Mouse (Mus musculus): ENCODE results near the gene Smok2a. TPM values are rescaled to one million over a fixed set of nuclear protein-coding genes. Genes with fewer than 3 reads are reported as not detected.
A peak's percentile ranks its signal among the peaks of the same experiment; 100 is the strongest.
"Not testable (repeated sequence)": the region's sequence is repeated elsewhere in the genome, so short reads cannot be mapped to it uniquely, and the experiment has no call there.

Smok2a gene
- total RNA-seq, 2 experiments from 2014 or later = not detected

- ATAC-seq (replicated peaks; ENCODE audit: poor library complexity, severe bottlenecking) = no peak
Observed at GRCm38 (mm10) chr17:13212136-13212850, 8.7 kb upstream of the Smok2a start.

GRCm38 (mm10) chr17:13214169-13214568, 6.8 kb upstream of the Smok2a start:
- ATAC-seq (replicated peaks; ENCODE audit: poor library complexity, severe bottlenecking) = peak; percentile 72

GRCm38 (mm10) chr17:13215595-13215994, 5.4 kb upstream of the Smok2a start:
- no peak for ATAC-seq (replicated peaks; ENCODE audit: poor library complexity, severe bottlenecking)

GRCm38 (mm10) chr17:13221921-13222320, 933 bp downstream of the Smok2a start:
- not testable (repeated sequence) for ATAC-seq (replicated peaks; ENCODE audit: poor library complexity, severe bottlenecking)

- ATAC-seq (replicated peaks; ENCODE audit: poor library complexity, severe bottlenecking) = not testable (repeated sequence)
Observed at GRCm38 (mm10) chr17:13229957-13230356, 9.0 kb downstream of the Smok2a start, which contains the start of gene Smok2b. Gene Smok2b (plus strand): TSS chr17:13230257.

- ATAC-seq (replicated peaks; ENCODE audit: poor library complexity, severe bottlenecking) = not testable (repeated sequence)
Observed at GRCm38 (mm10) chr17:13239461-13239860, 18.5 kb downstream of the Smok2a start.

- ATAC-seq (replicated peaks; ENCODE audit: poor library complexity, severe bottlenecking) = peak; percentile 85
Observed at GRCm38 (mm10) chr17:13240807-13241727, 20.1 kb downstream of the Smok2a start.

- ATAC-seq (replicated peaks; ENCODE audit: poor library complexity, severe bottlenecking) = not testable (repeated sequence)
Observed at GRCm38 (mm10) chr17:13254786-13255185, 33.8 kb downstream of the Smok2a start.

Other genes starting within 250 kb of the Smok2a start
- gene Wtap, start 227.0 kb upstream of the Smok2a start, total RNA-seq (2014; fragmentation: Nextera tagmentation) = 82.6 and 83.4 TPM in 2 replicates
- 208 and 223 TPM in 2 replicates for gene Wtap, start 227.0 kb upstream of the Smok2a start, total RNA-seq (2017)
- gene Sod2, start 214.3 kb upstream of the Smok2a start, total RNA-seq (2014; fragmentation: Nextera tagmentation) = 53.7 and 64.0 TPM in 2 replicates
- gene Sod2, start 214.3 kb upstream of the Smok2a start, total RNA-seq (2017) = 79.6 and 99.7 TPM in 2 replicates
- gene Gpr31b, start 168.9 kb upstream of the Smok2a start, total RNA-seq (2014; fragmentation: Nextera tagmentation) = not detected in 2 replicates
- gene Gpr31b, start 168.9 kb upstream of the Smok2a start, total RNA-seq (2017) = 0.21 and 1.6 TPM in 2 replicates
- gene Tcp10b, start 160.1 kb upstream of the Smok2a start, total RNA-seq (2014; fragmentation: Nextera tagmentation) = not detected in 2 replicates
- not detected in 2 replicates for gene Tcp10b, start 160.1 kb upstream of the Smok2a start, total RNA-seq (2017)
- not detected in 2 replicates for gene Unc93a, start 89.4 kb upstream of the Smok2a start, total RNA-seq (2014; fragmentation: Nextera tagmentation)
- not detected in 2 replicates for gene Unc93a, start 89.4 kb upstream of the Smok2a start, total RNA-seq (2017)
- not detected in 2 replicates for gene Smok2b, start 9.1 kb downstream of the Smok2a start, total RNA-seq (2014; fragmentation: Nextera tagmentation)
- gene Smok2b, start 9.1 kb downstream of the Smok2a start, total RNA-seq (2017) = not detected in 2 replicates
- gene Tcp10c, start 133.4 kb downstream of the Smok2a start, total RNA-seq (2014; fragmentation: Nextera tagmentation) = not detected in 2 replicates
- gene Tcp10c, start 133.4 kb downstream of the Smok2a start, total RNA-seq (2017) = not detected in 2 replicates